Mouse (Mus musculus) kidney, postnatal 0 days (tissue): ENCODE measurements around the gene Cby3. TPM values are rescaled to one million over a fixed set of nuclear protein-coding genes. Genes with fewer than 3 reads are reported as not detected.

Experiments used
- ATAC-seq: fragments of 200-750 bp; cut with Nextera tagmentation; replicated peaks from 2 replicates; pipeline ENCODE4 v1.8.0; 2017; ENCODE audit warnings: low read depth, moderate number of reproducible peaks, moderate TSS enrichment, moderate library complexity; ENCODE audit not compliant: low FRiP score
- DNase-seq: peaks from one replicate; pipeline ENCODE4 v3.0.0-alpha.2; 2016; ENCODE audit warnings: low spot score
- H3K27ac ChIP-seq: fragments of 300-500 bp; sonication (generic); 2 replicates; pipeline ENCODE4 v1.5.1; 2014; ENCODE audit warnings: mild to moderate bottlenecking
- H3K27me3 ChIP-seq: fragments of 300-500 bp; sonication (generic); 2 replicates; pipeline ENCODE4 v1.6.1; 2014; ENCODE audit warnings: low read length, mixed read lengths; ENCODE audit not compliant: insufficient read depth
- H3K36me3 ChIP-seq: fragments of 300-500 bp; sonication (generic); 2 replicates; pipeline ENCODE4 v1.6.1; 2014; ENCODE audit warnings: low read length, mixed read lengths; ENCODE audit not compliant: insufficient read depth
- H3K4me1 ChIP-seq: fragments of 300-500 bp; sonication (generic); replicated peaks from 2 replicates; pipeline ENCODE4 v1.6.1; 2014; ENCODE audit warnings: antibody characterized with exemption, low read length, mixed read lengths; ENCODE audit not compliant: insufficient read depth
- H3K4me2 ChIP-seq: fragments of 300-500 bp; sonication (generic); 2 replicates; pipeline ENCODE4 v1.6.1; 2014; ENCODE audit warnings: mild to moderate bottlenecking, low read length, moderate library complexity, mixed read lengths
- H3K4me3 ChIP-seq: fragments of 300-500 bp; sonication (generic); replicated peaks from 2 replicates; pipeline ENCODE4 v1.5.1; 2014; ENCODE audit warnings: low read depth, low read length
- H3K9ac ChIP-seq: fragments of 300-500 bp; sonication (generic); 2 replicates; pipeline ENCODE4 v1.6.1; 2014; ENCODE audit warnings: low read depth, low read length
- H3K9me3 ChIP-seq: fragments of 300-500 bp; sonication (generic); replicated peaks from 2 replicates; pipeline ENCODE4 v1.6.1; 2016; ENCODE audit warnings: low read length, inconsistent platforms, mixed read lengths
- CTCF ChIP-seq: IDR thresholded peaks from 2 replicates; pipeline ENCODE4 v1.5.1; 2016; ENCODE audit warnings: antibody characterized with exemption, low read depth, mild to moderate bottlenecking, moderate library complexity
- WGBS: fragments of 180-500 bp; shearing (Covaris S2); extraction: QIAGEN DNeasy Blood & Tissue Kit; methylation state at CpG from one replicate; pipeline ENCODE4 v1.1.7; 2014; 5-methylcytosine and 5-hydroxymethylcytosine counted together
- polyA plus RNA-seq: library from polyadenylated mRNA; unstranded; fragments of >200 nt; fragmentation: Nextera tagmentation; extraction: Ambion mirVana; gene quantifications from 2 replicates; pipeline ENCODE4 v1.2.1, GENCODE M21; 2015

Gene Cby3
- polyA plus RNA-seq, 1 experiment from 2014 or later = 1.4 TPM

DNA sequence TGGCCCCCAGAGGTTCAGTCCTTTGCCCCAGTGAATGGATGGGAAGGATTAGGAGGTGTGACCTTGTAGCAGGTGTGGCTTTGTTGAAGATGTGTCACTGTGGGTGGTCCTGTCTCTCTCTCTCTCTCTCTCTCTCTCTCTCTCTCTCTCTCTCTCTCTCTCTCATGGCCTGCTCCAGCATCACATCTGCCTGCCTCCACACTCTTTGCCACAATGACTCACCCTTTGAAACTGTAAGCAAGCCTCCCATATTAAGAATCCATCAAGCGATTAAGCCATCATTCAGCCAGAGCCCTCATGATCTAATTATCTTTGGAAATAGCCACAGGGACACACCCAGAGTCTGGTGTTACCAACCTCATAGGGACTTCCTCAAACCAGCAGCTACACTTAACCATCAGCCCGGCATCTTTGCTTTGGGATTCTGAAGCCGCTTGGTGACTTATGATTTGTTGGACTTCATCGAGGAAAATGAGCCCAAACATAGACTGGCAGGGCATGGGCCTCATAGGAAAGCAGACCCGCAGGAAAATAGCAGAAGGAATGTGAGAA, 15.2 kb downstream of the Cby3 start:
- no peak for TF ChIP-seq CTCF
- Histone ChIP-seq H3K4me2 (no peak overlapping the region), H3K4me1 (no peaks in the 10 kb centered on the region), H3K4me3 (no peak overlapping the region), H3K9me3 (no peaks in the 10 kb centered on the region), H3K36me3 (no peaks in the 10 kb centered on the region), H3K27me3 (no peaks in the 10 kb centered on the region), H3K9ac (no peak overlapping the region), H3K27ac (no peak overlapping the region)
- ATAC-seq = no peak
- 85% methylated on average over 5 of the region's 5 CpGs for WGBS
- DNase-seq = no peak

DNA sequence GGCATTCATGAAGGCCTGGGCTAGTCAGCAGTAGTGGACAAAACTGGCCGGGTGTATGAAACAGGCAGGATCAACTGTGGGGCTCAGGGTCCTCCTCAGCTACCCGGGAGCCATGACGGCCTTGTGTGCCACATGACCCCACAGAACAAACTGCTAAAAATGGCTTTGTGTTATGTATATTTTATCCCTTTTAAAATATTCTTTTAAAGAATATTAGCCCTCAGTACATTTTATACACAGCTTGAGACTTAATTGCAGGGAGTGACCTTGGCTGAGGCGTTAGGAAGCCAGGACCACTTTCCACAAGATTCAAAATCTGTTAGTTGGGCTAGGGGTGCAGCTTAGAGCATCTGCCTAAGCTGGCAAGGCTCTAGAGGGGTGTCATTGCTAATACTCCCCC, 16.7 kb downstream of the Cby3 start:
- no peaks in the 10 kb centered on the region for H3K9me3 ChIP-seq
- DNase-seq (no peak), ATAC-seq (0 out of 2 replicates have a peak, but pooled peaks have one; percentile 33)
- H3K4me1 ChIP-seq = no peaks in the 10 kb centered on the region
- H3K4me3 ChIP-seq = no peak overlapping the region
- H3K36me3 ChIP-seq = no peaks in the 10 kb centered on the region
- no peak overlapping the region for H3K27ac ChIP-seq
- no peak overlapping the region for H3K9ac ChIP-seq
- H3K4me2 ChIP-seq = peak overlapping the region; percentile 64
- WGBS = 52% methylated on average over 4 of the region's 4 CpGs
- TF ChIP-seq CTCF = no peak
- H3K27me3 ChIP-seq = no peaks in the 10 kb centered on the region

DNA sequence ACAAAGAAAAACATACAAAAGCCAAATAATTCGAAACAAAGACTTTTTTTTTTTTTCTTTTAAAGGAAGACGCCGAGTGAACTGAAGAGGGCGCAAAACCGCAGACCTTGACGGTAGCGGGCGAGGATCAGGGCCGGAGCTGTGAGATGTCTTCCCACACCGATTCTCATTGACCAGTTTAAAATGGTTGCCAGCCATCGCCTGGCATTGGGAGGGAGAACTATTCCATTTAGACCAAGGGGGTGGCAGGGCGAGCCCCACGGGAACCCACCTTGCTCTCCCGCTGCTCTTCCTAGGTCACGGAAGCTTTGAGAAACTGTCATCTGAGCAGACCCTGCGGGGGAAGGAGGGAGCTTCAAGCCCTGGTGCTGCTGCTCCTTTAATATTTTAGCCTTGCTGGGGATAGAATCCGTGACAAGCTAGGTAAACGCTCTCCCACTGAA, 17.2 kb downstream of the Cby3 start:
- TF ChIP-seq CTCF = peak; percentile 63
- ATAC-seq (peak; percentile 47), DNase-seq (peak; percentile 86)
- Histone ChIP-seq H3K4me2 (peak overlapping the region; percentile 64), H3K4me1 (0 out of 2 replicates have a peak, but pooled peaks cover 3% of the 10 kb centered on the region), H3K36me3 (no peaks in the 10 kb centered on the region), H3K9ac (peak overlapping the region; percentile 57), H3K27me3 (no peaks in the 10 kb centered on the region), H3K27ac (no peak overlapping the region), H3K9me3 (no peaks in the 10 kb centered on the region), H3K4me3 (peak overlapping the region; percentile 33)
- 3% methylated on average over 18 of the region's 18 CpGs for WGBS

DNA sequence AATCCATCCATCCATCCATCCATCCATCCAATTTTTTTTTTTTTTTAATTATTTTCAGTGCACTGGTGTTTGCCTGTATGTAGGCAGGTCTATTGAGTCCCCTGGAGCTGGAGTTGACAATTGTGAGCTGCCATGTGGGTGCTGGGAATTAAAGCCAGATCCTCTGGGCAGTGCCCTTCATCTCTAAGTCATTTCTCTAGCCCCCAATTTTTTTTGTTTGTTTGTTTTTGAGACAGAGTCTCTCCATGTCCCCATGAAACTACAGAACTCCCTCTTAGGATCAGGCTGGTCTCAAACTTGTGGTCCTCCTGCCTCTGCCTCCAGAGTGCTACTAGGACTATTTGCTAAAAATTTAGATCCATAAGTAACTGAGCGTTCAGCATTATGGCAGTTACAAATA, 17.6 kb downstream of the Cby3 start:
- TF ChIP-seq CTCF = no peak
- Histone ChIP-seq H3K9me3 (no peaks in the 10 kb centered on the region), H3K4me1 (0 out of 2 replicates have a peak, but pooled peaks cover 7% of the 10 kb centered on the region), H3K36me3 (no peaks in the 10 kb centered on the region), H3K9ac (no peak overlapping the region), H3K27me3 (no peaks in the 10 kb centered on the region), H3K27ac (no peak overlapping the region), H3K4me3 (peak overlapping the region; percentile 33; the same call in 1 of the 2 replicates), H3K4me2 (peak overlapping the region; percentile 64; the same call in 1 of the 2 replicates)
- DNase-seq = no peak
- WGBS = 97% methylated on average over 1 of the region's 1 CpGs
- ATAC-seq = no peak

DNA sequence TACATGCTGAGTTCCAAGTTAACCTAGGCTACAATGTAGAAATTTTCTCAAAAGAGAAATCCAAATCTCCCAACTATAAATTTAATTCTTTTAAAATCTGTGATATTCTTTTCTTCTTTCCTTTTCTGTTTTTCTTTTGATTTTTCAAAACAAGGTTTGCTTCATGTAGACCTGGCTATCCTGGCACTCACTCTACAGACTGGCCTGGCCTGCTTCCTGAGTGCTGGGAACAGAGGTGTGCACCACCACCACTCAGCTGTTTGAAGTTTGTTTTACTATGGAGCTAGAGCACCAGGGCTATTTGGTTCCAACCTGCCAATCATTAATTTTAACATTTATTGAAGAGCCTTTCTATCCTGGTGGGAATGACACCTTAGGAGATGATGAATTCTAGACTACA, 18.8 kb downstream of the Cby3 start:
- DNase-seq = no peak
- ATAC-seq = no peak
- Histone ChIP-seq H3K27ac (no peak overlapping the region), H3K27me3 (no peaks in the 10 kb centered on the region), H3K9me3 (no peaks in the 10 kb centered on the region), H3K36me3 (no peaks in the 10 kb centered on the region), H3K4me2 (no peak overlapping the region), H3K4me3 (no peak overlapping the region), H3K9ac (no peak overlapping the region), H3K4me1 (0 out of 2 replicates have a peak, but pooled peaks cover 7% of the 10 kb centered on the region)
- TF ChIP-seq CTCF = no peak

DNA sequence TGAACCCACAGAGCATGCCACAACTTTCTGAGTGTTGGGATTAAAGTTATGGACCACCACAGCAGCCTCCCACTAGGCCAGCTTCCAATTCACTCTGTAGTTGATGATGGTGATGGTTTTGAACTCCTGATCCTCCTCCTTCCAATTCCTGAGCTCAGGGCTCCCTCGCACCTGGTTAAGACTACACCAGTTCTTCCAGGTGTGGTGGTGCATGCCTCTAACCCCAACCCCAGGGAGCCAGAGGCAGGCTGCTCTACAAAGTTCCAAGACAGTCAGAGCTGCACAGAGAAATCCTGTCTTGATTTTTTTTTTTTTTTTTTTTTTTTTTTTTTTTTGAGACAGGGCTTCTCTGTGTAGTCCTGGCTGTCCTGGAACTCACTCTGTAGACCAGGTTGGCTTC, 19.4 kb downstream of the Cby3 start:
- H3K4me2 ChIP-seq = no peak overlapping the region
- no peaks in the 10 kb centered on the region for H3K9me3 ChIP-seq
- no peak overlapping the region for H3K27ac ChIP-seq
- WGBS = 95% methylated on average over 1 of the region's 1 CpGs
- TF ChIP-seq CTCF = no peak
- no peak overlapping the region for H3K9ac ChIP-seq
- H3K36me3 ChIP-seq = no peaks in the 10 kb centered on the region
- H3K27me3 ChIP-seq = no peaks in the 10 kb centered on the region
- ATAC-seq = no peak
- no peak for DNase-seq
- H3K4me1 ChIP-seq = 0 out of 2 replicates have a peak, but pooled peaks cover 7% of the 10 kb centered on the region
- no peak overlapping the region for H3K4me3 ChIP-seq
